In genomic region chr2:172939639-172940002, GRCm38 (mm10) we compare ENCODE assay signal across 8 mouse cellular contexts. TPM values are rescaled to one million over a fixed set of nuclear protein-coding genes. Genes with fewer than 3 reads are reported as not detected.
DNase-seq lines count a peak whose midpoint lies in the region; ATAC-seq lines count a peak whose summit lies in the region.

No protein-coding gene starts in this region.

- H3K4me3 ChIP-seq in heart, embryonic 12.5 days = peak overlapping the region; percentile 61
- H3K4me3 ChIP-seq in brown adipose tissue, adult 24 weeks (ENCODE audit: insufficient read depth, low read depth, low read length) = peak overlapping the region; percentile 41; the same call in 1 of the 2 replicates
- H3K4me3 ChIP-seq in hindbrain, embryonic 10.5 days = peak overlapping the region; percentile 63
- peak overlapping the region; percentile 75 for H3K4me3 ChIP-seq in megakaryocyte, embryonic 14.5 days (replicated peaks)

- peak overlapping the region; percentile 91 for H3K27ac ChIP-seq in heart, embryonic 12.5 days (ENCODE audit: poor library complexity, severe bottlenecking)
- H3K27ac ChIP-seq in brown adipose tissue, adult 24 weeks (replicated peaks; ENCODE audit: low read depth, low read length) = no peak overlapping the region
- peak overlapping the region; percentile 84 for H3K27ac ChIP-seq in hindbrain, embryonic 10.5 days

- no peaks in the 10 kb centered on the region for H3K9me3 ChIP-seq in heart, embryonic 12.5 days (replicated peaks)
- no peaks in the 10 kb centered on the region for H3K9me3 ChIP-seq in hindbrain, embryonic 10.5 days
- H3K9me3 ChIP-seq in megakaryocyte, embryonic 14.5 days = 0 out of 2 replicates have a peak, but pooled peaks cover 3% of the 10 kb centered on the region

- DNase-seq in heart, adult 8-10 months (ENCODE audit: low spot score) = no peak
- no peak for DNase-seq in hindbrain, embryonic 10.5 days (ENCODE audit: low spot score)
- no peak for DNase-seq in urinary bladder, postnatal 4 days (ENCODE audit: low spot score in 2 of 2)
- no peak for DNase-seq in gastrocnemius, adult 18-20 months (ENCODE audit: low spot score)
- no peak for DNase-seq in gastrocnemius, postnatal 14 days

- under 1% methylated on average over 26 of the region's 26 CpGs for WGBS in heart, embryonic 12.5 days
- WGBS in hindbrain, embryonic 10.5 days = under 1% methylated on average over 26 of the region's 26 CpGs

- no peak for ATAC-seq in heart, embryonic 12.5 days (ENCODE audit: insufficient number of reproducible peaks, low FRiP score)

- H3K4me2 ChIP-seq in heart, embryonic 12.5 days = peak overlapping the region; percentile 74

- intact Hi-C loops in gastrocnemius, postnatal 14 days (cut with DNase I; ENCODE audit: low total_unique reads) = no loop called here

- peak overlapping the region; percentile 86 for H3K9ac ChIP-seq in heart, embryonic 12.5 days

- peaks cover 45% of the 10 kb centered on the region for H3K4me1 ChIP-seq in heart, embryonic 12.5 days (replicated peaks)
- H3K4me1 ChIP-seq in brown adipose tissue, adult 24 weeks (ENCODE audit: control insufficient read depth, insufficient read depth, insufficient read length, low read length) = no peaks in the 10 kb centered on the region
- peaks cover 76% of the 10 kb centered on the region for H3K4me1 ChIP-seq in hindbrain, embryonic 10.5 days (replicated peaks)
- H3K4me1 ChIP-seq in megakaryocyte, embryonic 14.5 days = peaks cover 19% of the 10 kb centered on the region

- H3K27me3 ChIP-seq in heart, embryonic 12.5 days (replicated peaks) = peaks cover 53% of the 10 kb centered on the region
- H3K27me3 ChIP-seq in hindbrain, embryonic 10.5 days (ENCODE audit: insufficient read depth, poor library complexity, severe bottlenecking) = peaks cover 98% of the 10 kb centered on the region
- H3K27me3 ChIP-seq in megakaryocyte, embryonic 14.5 days (replicated peaks) = peaks cover 97% of the 10 kb centered on the region

- H3K36me3 ChIP-seq in heart, embryonic 12.5 days = no peaks in the 10 kb centered on the region
- no peaks in the 10 kb centered on the region for H3K36me3 ChIP-seq in hindbrain, embryonic 10.5 days
- H3K36me3 ChIP-seq in megakaryocyte, embryonic 14.5 days (replicated peaks; ENCODE audit: low read length) = no peaks in the 10 kb centered on the region

RNA-seq across cellular contexts. Expression of gene Bmp7, which starts 0.5 kb away (rescaled TPM):
- 67.2 and 70.8 TPM in 2 replicates for polyA plus RNA-seq in heart, embryonic 12.5 days (2016; fragmentation: Nextera tagmentation; extraction: Ambion mirVana)
- 1 to 10 TPM in 1 of 4 experiments, under 1 TPM in 3; 0.59 to 1.4 (median 0.74) TPM for total RNA-seq in heart, adult 8-10 months (2022)
- polyA plus RNA-seq in brown adipose tissue, adult 24 weeks (2012; ENCODE audit: insufficient read depth, insufficient read length, missing spikeins) = 0.28 and 0.29 TPM in 2 replicates
- polyA plus RNA-seq in hindbrain, embryonic 10.5 days (2016; fragmentation: Nextera tagmentation; extraction: Ambion mirVana) = 12.9 and 14.8 TPM in 2 replicates
- not detected in 2 replicates for polyA plus RNA-seq in megakaryocyte, embryonic 14.5 days (2012; ENCODE audit: insufficient read depth, low replicate concordance)
- total RNA-seq in gastrocnemius, adult 18-20 months (2021) = under 1 TPM; 0.45 to 0.68 TPM
- total RNA-seq in gastrocnemius, postnatal 14 days (2021) = 1 to 10 TPM in 1 of 2 experiments, under 1 TPM in 1; 0.86 to 1.8 TPM

RNA-seq across cellular contexts. Expression of gene Spo11, which starts 37.9 kb away (rescaled TPM):
- 0.26 and 0.30 TPM in 2 replicates for polyA plus RNA-seq in heart, embryonic 12.5 days (2016; fragmentation: Nextera tagmentation; extraction: Ambion mirVana)
- total RNA-seq in heart, adult 8-10 months (2022) = not detected
- polyA plus RNA-seq in brown adipose tissue, adult 24 weeks (2012; ENCODE audit: insufficient read depth, insufficient read length, missing spikeins) = not detected in 2 replicates
- polyA plus RNA-seq in hindbrain, embryonic 10.5 days (2016; fragmentation: Nextera tagmentation; extraction: Ambion mirVana) = 0.47 and 0.49 TPM in 2 replicates
- not detected in 2 replicates for polyA plus RNA-seq in megakaryocyte, embryonic 14.5 days (2012; ENCODE audit: insufficient read depth, low replicate concordance)
- not detected for total RNA-seq in gastrocnemius, adult 18-20 months (2021)
- under 1 TPM in 1 of 2 experiments, not detected in 1; 0.11 TPM for total RNA-seq in gastrocnemius, postnatal 14 days (2021)

Comparison
In these comparisons a context has a peak if more than half of its experiments do, and no peak if none do; other contexts are left out.
1. RNA of gene Bmp7, which starts 0.5 kb away (polyA plus RNA-seq): 67.2 to 70.8 TPM in heart, embryonic 12.5 days and 12.9 to 14.8 TPM in hindbrain, embryonic 10.5 days; 0.28 to 0.29 TPM in brown adipose tissue, adult 24 weeks and not detected in megakaryocyte, embryonic 14.5 days; every median in the first group is over 10 times any median in the second.
2. Peak in every context shown above with its lines, with median percentiles within 50 percentile points of each other: H3K4me3 ChIP-seq.